Mouse (Mus musculus): ENCODE measurements around the gene Coro1a. TPM values are rescaled to one million over a fixed set of nuclear protein-coding genes. Genes with fewer than 3 reads are reported as not detected.

Coro1a gene
- polyA plus RNA-seq, 1 experiment from 2014 or later: 28.6 TPM

DNA sequence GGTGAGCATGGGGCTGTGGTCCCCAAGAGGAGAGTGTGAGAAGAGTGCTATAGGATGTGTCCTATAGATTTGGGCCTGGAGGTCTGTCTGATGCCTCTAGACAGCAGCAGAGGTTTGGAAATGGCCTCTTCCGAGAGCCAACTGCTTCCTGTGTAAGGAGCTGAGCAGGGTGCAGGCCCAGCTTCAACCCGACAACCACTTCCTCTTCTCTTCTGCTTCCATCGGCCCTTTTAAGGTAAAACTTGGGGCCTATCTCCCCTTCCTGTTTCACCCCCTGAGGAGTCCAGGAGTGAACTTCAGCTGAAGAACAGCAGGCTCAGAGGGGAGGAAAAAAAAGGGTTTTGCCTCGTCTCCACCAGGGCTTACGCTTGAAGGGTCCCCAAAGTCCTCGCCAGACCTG, 5.2 kb downstream of the Coro1a start:
- Histone ChIP-seq H3K27ac (ENCODE audit: low read length) (no peak overlapping the region), H3K4me3 (ENCODE audit: low read depth, low read length) (no peak overlapping the region), H3K9me3 (ENCODE audit: control insufficient read depth, low read depth, low read length) (no peaks in the 10 kb centered on the region), H3K9ac (replicated peaks; ENCODE audit: low read depth, low read length) (no peak overlapping the region), H3K27me3 (ENCODE audit: control insufficient read depth, insufficient read depth, low read length) (no peaks in the 10 kb centered on the region; the same call in 1 of the 2 replicates), H3K36me3 (ENCODE audit: control insufficient read depth, insufficient read depth, low read length) (no peaks in the 10 kb centered on the region), H3K4me1 (ENCODE audit: control insufficient read depth, insufficient read depth, low read length) (peaks cover 8% of the 10 kb centered on the region), H3K4me2 (replicated peaks; ENCODE audit: low read depth, low read length) (no peak overlapping the region)
- no peak for ATAC-seq (ENCODE audit: insufficient number of reproducible peaks, insufficient read depth, low FRiP score, low read depth)
- 75% methylated on average over 6 of the region's 6 CpGs for WGBS

DNA sequence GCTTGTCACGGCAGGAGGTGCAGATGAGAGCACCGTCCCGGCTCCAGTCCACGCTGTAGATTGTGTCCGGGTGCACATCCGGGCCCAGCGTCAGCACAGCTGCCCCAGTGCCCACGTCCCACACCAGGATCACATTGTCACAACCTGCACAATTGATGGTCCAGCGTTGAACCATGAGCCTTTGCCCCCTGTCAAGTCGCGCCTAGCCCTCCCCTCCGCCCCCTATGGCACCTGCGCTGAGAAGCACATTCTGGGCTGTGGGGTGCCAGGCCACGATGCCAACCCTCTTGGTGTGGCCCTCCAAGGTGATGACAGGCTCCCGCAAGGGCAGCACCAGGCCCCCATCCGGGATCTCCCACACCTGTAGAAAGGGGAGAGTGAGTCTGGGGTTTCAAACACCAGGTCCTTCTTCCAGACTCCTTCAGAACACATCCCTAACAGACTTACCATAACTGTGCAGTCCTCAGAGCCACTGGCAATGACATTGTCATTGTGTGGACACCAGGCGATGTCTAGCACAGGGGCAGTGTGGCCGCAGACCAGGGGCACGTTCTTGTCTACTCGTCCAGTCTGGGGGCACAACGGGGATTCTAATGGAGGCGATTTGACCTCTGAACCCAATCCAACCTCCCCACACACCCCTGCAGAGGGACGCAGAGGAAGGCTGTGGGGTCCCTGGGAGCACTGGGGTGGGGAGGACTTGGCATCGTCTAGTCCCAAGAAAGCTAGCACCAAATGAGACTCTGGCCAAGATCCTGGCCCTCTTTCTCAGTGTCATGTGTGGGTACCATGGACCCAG, 5.8 kb downstream of the Coro1a start:
- Histone ChIP-seq H3K27me3 (ENCODE audit: control insufficient read depth, insufficient read depth, low read length) (no peaks in the 10 kb centered on the region; the same call in 1 of the 2 replicates), H3K4me3 (ENCODE audit: low read depth, low read length) (no peak overlapping the region), H3K9ac (replicated peaks; ENCODE audit: low read depth, low read length) (0 out of 2 replicates have a peak overlapping the region, but pooled peaks have one; percentile 6), H3K27ac (ENCODE audit: low read length) (no peak overlapping the region), H3K4me1 (ENCODE audit: control insufficient read depth, insufficient read depth, low read length) (peaks cover 9% of the 10 kb centered on the region), H3K4me2 (replicated peaks; ENCODE audit: low read depth, low read length) (peak overlapping the region; percentile 22; the same call in 1 of the 2 replicates), H3K36me3 (ENCODE audit: control insufficient read depth, insufficient read depth, low read length) (no peaks in the 10 kb centered on the region), H3K9me3 (ENCODE audit: control insufficient read depth, low read depth, low read length) (no peaks in the 10 kb centered on the region)
- ATAC-seq (ENCODE audit: insufficient number of reproducible peaks, insufficient read depth, low FRiP score, low read depth): no peak
- 59% methylated on average over 24 of the region's 24 CpGs for WGBS

DNA sequence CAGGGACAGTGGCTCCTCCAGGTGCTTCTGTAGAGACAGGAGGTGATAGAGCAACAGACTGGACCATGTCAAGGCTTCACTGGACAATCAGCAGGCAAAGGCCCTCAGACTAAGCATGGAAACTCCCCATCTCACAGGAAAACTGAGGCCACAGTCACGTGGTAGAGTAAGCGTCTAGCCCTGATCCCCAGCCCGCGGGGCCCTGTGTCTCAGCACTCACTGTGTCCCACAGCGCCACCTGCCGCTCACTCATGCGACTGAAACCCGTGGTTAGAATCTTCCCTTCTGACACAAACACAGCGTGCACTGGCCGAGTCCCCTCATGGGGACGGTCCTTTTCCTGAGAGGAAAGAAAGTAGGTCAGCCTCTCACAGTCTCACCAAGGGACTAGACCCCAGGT, 6.5 kb downstream of the Coro1a start:
- H3K4me1 ChIP-seq (ENCODE audit: control insufficient read depth, insufficient read depth, low read length): peaks cover 14% of the 10 kb centered on the region
- H3K27me3 ChIP-seq (ENCODE audit: control insufficient read depth, insufficient read depth, low read length): no peaks in the 10 kb centered on the region; the same call in 1 of the 2 replicates
- H3K27ac ChIP-seq (ENCODE audit: low read length): no peak overlapping the region
- H3K36me3 ChIP-seq (ENCODE audit: control insufficient read depth, insufficient read depth, low read length): no peaks in the 10 kb centered on the region
- peak; percentile 67 for ATAC-seq (ENCODE audit: insufficient number of reproducible peaks, insufficient read depth, low FRiP score, low read depth)
- under 1% methylated on average over 11 of the region's 11 CpGs for WGBS
- H3K9ac ChIP-seq (replicated peaks; ENCODE audit: low read depth, low read length): 0 out of 2 replicates have a peak overlapping the region, but pooled peaks have one; percentile 6
- H3K4me2 ChIP-seq (replicated peaks; ENCODE audit: low read depth, low read length): peak overlapping the region; percentile 22; the same call in 1 of the 2 replicates
- no peaks in the 10 kb centered on the region for H3K9me3 ChIP-seq (ENCODE audit: control insufficient read depth, low read depth, low read length)
- no peak overlapping the region for H3K4me3 ChIP-seq (ENCODE audit: low read depth, low read length)

DNA sequence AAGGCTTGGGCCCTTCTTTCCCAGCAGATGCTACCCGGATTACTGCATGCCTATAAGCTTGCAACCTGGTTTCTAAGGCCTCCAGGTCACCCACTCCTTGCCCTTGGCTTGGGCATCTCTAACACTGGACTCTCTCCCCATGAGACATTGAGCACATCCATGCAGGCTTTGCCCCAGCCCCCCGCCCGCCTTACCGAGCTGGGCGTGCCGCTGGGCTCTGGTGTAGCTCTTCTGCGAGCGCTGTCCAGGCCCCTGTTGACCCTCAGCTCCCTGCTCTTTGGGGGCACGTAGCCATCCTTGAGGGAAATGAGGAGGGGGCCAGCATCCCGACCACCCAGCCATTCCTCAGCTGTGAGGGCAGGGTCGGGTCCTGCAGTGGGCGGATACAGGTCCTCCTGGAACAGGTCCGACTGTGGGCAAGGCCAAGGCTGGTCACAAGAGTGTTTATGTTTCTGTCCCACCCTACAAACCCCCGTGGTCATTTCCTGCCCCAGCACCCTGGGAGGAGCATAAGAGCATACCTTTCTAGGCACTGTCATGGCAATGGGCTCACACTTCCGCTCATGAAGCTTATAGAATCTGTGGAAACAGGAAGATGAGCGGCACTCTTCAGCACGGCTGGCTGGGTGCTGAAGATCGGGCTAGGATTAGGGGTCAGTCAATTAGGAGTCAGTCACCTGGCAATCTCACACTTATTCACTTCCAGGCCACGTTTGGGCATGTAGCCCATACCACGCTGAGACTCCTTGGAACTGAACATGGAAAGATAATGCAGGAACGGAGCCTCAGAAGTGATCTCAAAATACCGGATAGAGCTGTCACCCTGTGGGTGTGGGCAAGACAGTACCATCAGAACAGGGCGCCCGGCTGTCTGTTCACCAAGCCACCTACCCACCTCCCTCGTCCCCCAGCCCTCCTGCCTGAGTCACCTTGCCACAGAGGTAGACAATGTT, 7.2 kb downstream of the Coro1a start:
- Histone ChIP-seq H3K4me2 (replicated peaks; ENCODE audit: low read depth, low read length) (no peak overlapping the region), H3K27me3 (ENCODE audit: control insufficient read depth, insufficient read depth, low read length) (no peaks in the 10 kb centered on the region; the same call in 1 of the 2 replicates)

DNA sequence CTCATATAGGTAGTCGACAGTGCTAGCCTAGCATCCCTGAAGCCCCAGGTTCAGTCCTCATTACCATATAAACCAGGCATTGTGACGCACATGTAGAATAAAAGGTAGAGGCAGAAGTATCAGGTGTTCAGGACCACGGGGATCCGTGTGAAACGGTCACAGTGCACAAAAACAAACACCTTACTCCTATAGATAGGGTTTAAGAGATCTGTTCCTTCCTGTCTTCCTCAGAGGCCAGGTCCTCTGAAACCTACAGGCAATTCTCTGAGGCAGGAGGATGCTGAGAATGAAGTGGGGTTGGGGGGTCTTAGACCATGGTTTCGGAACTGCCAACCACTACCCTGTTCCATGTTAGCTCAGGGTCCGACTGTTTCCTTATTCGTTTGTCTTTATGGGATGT, 9.7 kb downstream of the Coro1a start:
- Histone ChIP-seq H3K4me2 (replicated peaks; ENCODE audit: low read depth, low read length) (no peak overlapping the region), H3K27me3 (ENCODE audit: control insufficient read depth, insufficient read depth, low read length) (no peaks in the 10 kb centered on the region), H3K4me1 (ENCODE audit: control insufficient read depth, insufficient read depth, low read length) (peaks cover 6% of the 10 kb centered on the region; the same call in 1 of the 2 replicates), H3K9ac (replicated peaks; ENCODE audit: low read depth, low read length) (no peak overlapping the region), H3K27ac (ENCODE audit: low read length) (no peak overlapping the region), H3K4me3 (ENCODE audit: low read depth, low read length) (no peak overlapping the region), H3K36me3 (ENCODE audit: control insufficient read depth, insufficient read depth, low read length) (no peaks in the 10 kb centered on the region), H3K9me3 (ENCODE audit: control insufficient read depth, low read depth, low read length) (no peaks in the 10 kb centered on the region)
- ATAC-seq (ENCODE audit: insufficient number of reproducible peaks, insufficient read depth, low FRiP score, low read depth): no peak
- 92% methylated on average over 8 of the region's 8 CpGs for WGBS

More for the DNA sequence above, 7.2 kb downstream of the Coro1a start:
- no peak for ATAC-seq (ENCODE audit: insufficient number of reproducible peaks, insufficient read depth, low FRiP score, low read depth)
- Histone ChIP-seq H3K27ac (ENCODE audit: low read length) (no peak overlapping the region), H3K36me3 (ENCODE audit: control insufficient read depth, insufficient read depth, low read length) (no peaks in the 10 kb centered on the region), H3K9ac (replicated peaks; ENCODE audit: low read depth, low read length) (no peak overlapping the region), H3K9me3 (ENCODE audit: control insufficient read depth, low read depth, low read length) (no peaks in the 10 kb centered on the region), H3K4me1 (ENCODE audit: control insufficient read depth, insufficient read depth, low read length) (peaks cover 14% of the 10 kb centered on the region), H3K4me3 (ENCODE audit: low read depth, low read length) (no peak overlapping the region)
- 84% methylated on average over 25 of the region's 25 CpGs for WGBS

DNA sequence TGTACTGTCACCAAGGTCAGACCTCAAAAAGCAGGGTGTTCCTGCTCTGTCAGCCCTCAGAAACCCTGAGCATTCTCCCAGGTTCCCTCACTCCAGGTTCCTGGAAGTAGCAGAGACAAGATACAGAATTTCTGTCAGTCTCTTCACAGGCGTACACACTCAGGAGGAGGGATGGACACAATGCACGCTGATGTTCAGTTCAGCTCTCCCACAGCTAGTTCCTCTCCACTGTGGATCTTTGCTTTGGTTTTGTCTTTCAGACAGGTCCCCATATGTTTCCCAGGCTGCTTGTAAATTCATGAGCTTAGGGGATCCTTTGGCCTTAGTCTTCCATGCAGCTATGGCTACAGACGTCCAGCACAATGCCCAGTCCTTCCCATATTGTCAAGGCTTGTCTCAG, 10.7 kb downstream of the Coro1a start:
- ATAC-seq (ENCODE audit: insufficient number of reproducible peaks, insufficient read depth, low FRiP score, low read depth): no peak
- H3K9ac ChIP-seq (replicated peaks; ENCODE audit: low read depth, low read length): peak overlapping the region; percentile 49; the same call in 1 of the 2 replicates

DNA sequence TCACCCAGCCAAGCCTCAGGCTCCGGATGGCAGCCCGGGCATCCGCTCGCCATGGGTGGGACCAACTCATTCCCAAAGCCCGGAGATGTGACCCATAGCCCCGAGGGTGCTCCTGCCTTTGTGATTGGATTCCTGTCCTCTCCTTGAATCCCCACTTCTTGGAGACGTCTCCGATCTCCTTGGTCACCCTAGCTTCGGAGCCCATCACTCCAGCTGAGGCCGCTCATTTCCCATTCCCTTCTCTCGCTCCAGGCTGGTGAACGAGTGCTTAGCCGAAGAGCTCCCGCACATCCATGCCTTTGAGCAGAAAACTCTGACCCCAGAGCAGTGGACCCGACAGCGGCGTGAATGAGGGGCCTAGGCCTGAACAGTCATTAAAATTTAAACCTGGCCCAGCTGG, 11.3 kb downstream of the Coro1a start:
- no peak overlapping the region for H3K27ac ChIP-seq (ENCODE audit: low read length)
- WGBS: 4% methylated on average over 17 of the region's 17 CpGs
- no peak for ATAC-seq (ENCODE audit: insufficient number of reproducible peaks, insufficient read depth, low FRiP score, low read depth)
- peaks cover 6% of the 10 kb centered on the region; the same call in 1 of the 2 replicates for H3K4me1 ChIP-seq (ENCODE audit: control insufficient read depth, insufficient read depth, low read length)
- peak overlapping the region; percentile 79 for H3K4me3 ChIP-seq (ENCODE audit: low read depth, low read length)
- no peaks in the 10 kb centered on the region for H3K9me3 ChIP-seq (ENCODE audit: control insufficient read depth, low read depth, low read length)
- H3K36me3 ChIP-seq (ENCODE audit: control insufficient read depth, insufficient read depth, low read length): peaks cover 7% of the 10 kb centered on the region
- H3K9ac ChIP-seq (replicated peaks; ENCODE audit: low read depth, low read length): peak overlapping the region; percentile 49
- no peaks in the 10 kb centered on the region for H3K27me3 ChIP-seq (ENCODE audit: control insufficient read depth, insufficient read depth, low read length)
- H3K4me2 ChIP-seq (replicated peaks; ENCODE audit: low read depth, low read length): peak overlapping the region; percentile 95

More for the DNA sequence above, 10.7 kb downstream of the Coro1a start:
- no peaks in the 10 kb centered on the region for H3K9me3 ChIP-seq (ENCODE audit: control insufficient read depth, low read depth, low read length)
- H3K27ac ChIP-seq (ENCODE audit: low read length): no peak overlapping the region
- H3K36me3 ChIP-seq (ENCODE audit: control insufficient read depth, insufficient read depth, low read length): peaks cover 6% of the 10 kb centered on the region; the same call in 1 of the 2 replicates
- H3K4me2 ChIP-seq (replicated peaks; ENCODE audit: low read depth, low read length): peak overlapping the region; percentile 95
- no peaks in the 10 kb centered on the region for H3K27me3 ChIP-seq (ENCODE audit: control insufficient read depth, insufficient read depth, low read length)
- 85% methylated on average over 3 of the region's 3 CpGs for WGBS
- H3K4me3 ChIP-seq (ENCODE audit: low read depth, low read length): peak overlapping the region; percentile 79
- H3K4me1 ChIP-seq (ENCODE audit: control insufficient read depth, insufficient read depth, low read length): peaks cover 6% of the 10 kb centered on the region; the same call in 1 of the 2 replicates

DNA sequence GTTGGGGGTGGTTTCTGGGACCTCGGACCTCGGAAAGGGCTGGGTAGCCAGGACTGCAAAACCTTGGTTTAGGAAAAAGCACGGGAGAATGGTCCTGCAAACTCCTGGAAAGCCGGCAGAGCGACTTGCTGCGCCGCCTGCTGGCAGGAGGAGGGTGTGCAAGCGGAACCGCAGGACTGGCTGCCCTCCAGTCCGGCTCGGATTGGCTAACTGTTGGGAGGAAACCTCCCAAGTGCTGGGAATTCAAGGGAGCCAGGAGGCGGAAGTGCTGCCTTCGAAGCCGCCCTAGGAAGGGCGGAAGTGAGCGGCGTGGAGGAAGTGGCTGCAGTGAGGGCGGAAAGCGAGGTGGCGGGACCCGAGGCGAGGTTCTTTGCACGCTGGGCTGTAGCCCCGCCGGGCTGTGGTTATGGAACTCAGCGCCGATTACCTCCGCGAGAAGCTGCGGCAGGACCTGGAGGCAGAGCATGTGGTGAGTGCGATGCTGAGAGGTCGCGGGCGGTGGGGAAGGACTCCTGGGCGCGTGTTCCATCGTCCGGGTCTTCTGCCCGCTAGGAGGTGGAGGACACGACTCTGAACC, 11.9 kb downstream of the Coro1a start, which contains the start of gene Slx1b:
Slx1b (minus strand) TSS at position 154 of the 577 bp plus-strand sequence.
- Histone ChIP-seq H3K36me3 (ENCODE audit: control insufficient read depth, insufficient read depth, low read length) (peaks cover 13% of the 10 kb centered on the region), H3K9ac (replicated peaks; ENCODE audit: low read depth, low read length) (peak within 1 kb of the TSS; percentile 77), H3K27ac (ENCODE audit: low read length) (peak within 1 kb of the TSS; percentile 96), H3K9me3 (ENCODE audit: control insufficient read depth, low read depth, low read length) (no peaks in the 10 kb centered on the region), H3K27me3 (ENCODE audit: control insufficient read depth, insufficient read depth, low read length) (no peaks in the 10 kb centered on the region), H3K4me1 (ENCODE audit: control insufficient read depth, insufficient read depth, low read length) (peaks cover 6% of the 10 kb centered on the region; the same call in 1 of the 2 replicates), H3K4me2 (replicated peaks; ENCODE audit: low read depth, low read length) (peak within 1 kb of the TSS; percentile 95), H3K4me3 (ENCODE audit: low read depth, low read length) (peak within 1 kb of the TSS; percentile 79)
- 2% methylated on average over 40 of the region's 40 CpGs for WGBS
- ATAC-seq (ENCODE audit: insufficient number of reproducible peaks, insufficient read depth, low FRiP score, low read depth): peak; percentile 95
